Mouse (Mus musculus) ES-CJ7 (cell line): ENCODE data around the gene Acvr1b.

Experiments
- DNase-seq: peaks from one replicate; pipeline ENCODE4 v3.0.0; 2011; ENCODE audit warnings: low read depth, low spot score

Gene Acvr1b

GRCm38 (mm10) chr15:101175131-101175460, 1.2 kb downstream of the Acvr1b start:
- DNase-seq: no peak

- peak; percentile 24 for DNase-seq
Observed at GRCm38 (mm10) chr15:101175613-101176283, 1.9 kb downstream of the Acvr1b start.

- DNase-seq: no peak
Observed at GRCm38 (mm10) chr15:101176284-101176680, 2.4 kb downstream of the Acvr1b start.

GRCm38 (mm10) chr15:101176795-101177691, 3.2 kb downstream of the Acvr1b start:
- DNase-seq: no peak

- DNase-seq: peak; percentile 64
Observed at GRCm38 (mm10) chr15:101180363-101181105, 6.7 kb downstream of the Acvr1b start.

GRCm38 (mm10) chr15:101181106-101181466, 7.2 kb downstream of the Acvr1b start:
- DNase-seq: peak; percentile 90

- DNase-seq: no peak
Observed at GRCm38 (mm10) chr15:101181500-101181899, 7.6 kb downstream of the Acvr1b start.

GRCm38 (mm10) chr15:101182676-101183075, 8.8 kb downstream of the Acvr1b start:
- DNase-seq: peak; percentile 23

- no peak for DNase-seq
Observed at GRCm38 (mm10) chr15:101184300-101184699, 10.4 kb downstream of the Acvr1b start.

- peak; percentile 52 for DNase-seq
Observed at GRCm38 (mm10) chr15:101185549-101185948, 11.7 kb downstream of the Acvr1b start.

GRCm38 (mm10) chr15:101187907-101188306, 14.0 kb downstream of the Acvr1b start:
- DNase-seq: no peak

- DNase-seq: no peak
Observed at GRCm38 (mm10) chr15:101189981-101190761, 16.3 kb downstream of the Acvr1b start.

GRCm38 (mm10) chr15:101190762-101191150, 16.9 kb downstream of the Acvr1b start:
- no peak for DNase-seq

- no peak for DNase-seq
Observed at GRCm38 (mm10) chr15:101191459-101192259, 17.8 kb downstream of the Acvr1b start.

- DNase-seq: no peak
Observed at GRCm38 (mm10) chr15:101192260-101192640, 18.4 kb downstream of the Acvr1b start.

GRCm38 (mm10) chr15:101192651-101193050, 18.8 kb downstream of the Acvr1b start:
- no peak for DNase-seq

- no peak for DNase-seq
Observed at GRCm38 (mm10) chr15:101193971-101194370, 20.1 kb downstream of the Acvr1b start.

GRCm38 (mm10) chr15:101194951-101195823, 21.3 kb downstream of the Acvr1b start:
- no peak for DNase-seq

- DNase-seq: no peak
Observed at GRCm38 (mm10) chr15:101196079-101196795, 22.4 kb downstream of the Acvr1b start.
